Mouse (Mus musculus) erythroblast, embryonic 14.5 days (primary cell): ENCODE data around the gene Wars.

Experiments used
- GATA1 ChIP-seq: IDR thresholded peaks from 2 replicates; pipeline ENCODE4 v1.6.1; 2012; ENCODE audit warnings: low read length, inconsistent platforms, mixed read lengths
- TAL1 ChIP-seq: IDR thresholded peaks from 3 replicates; pipeline ENCODE4 v1.6.1; 2012; ENCODE audit warnings: low read length, inconsistent platforms, mixed read lengths

DNA sequence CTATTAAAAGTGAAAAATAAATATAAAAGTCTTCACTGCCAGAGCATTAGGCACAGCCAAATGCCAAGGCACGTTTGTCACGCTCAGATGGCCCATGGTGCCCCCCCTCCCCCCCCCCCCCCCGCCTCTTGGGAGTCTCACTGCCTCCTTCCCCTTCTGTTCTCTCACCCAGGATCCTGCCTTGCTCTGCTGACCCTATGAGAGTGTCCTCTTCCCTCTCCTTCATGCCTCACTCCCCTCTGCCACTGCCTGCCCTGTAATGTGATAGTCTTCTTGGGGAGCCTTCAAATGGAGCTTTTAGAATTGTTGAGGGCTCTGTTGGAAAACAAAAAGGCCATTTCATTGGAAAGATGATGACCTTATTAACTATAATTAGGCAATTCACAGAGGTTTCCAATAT is 38.1 kb upstream of the Wars start:
- TF ChIP-seq TAL1 (no peak), GATA1 (no peak)
